Mouse (Mus musculus) forebrain, embryonic 11.5 days (tissue): ENCODE measurements at regions not wholly inside any gene's neighbourhood (a gene's known extent, or its start where the extent isn't known, plus 50 kb on each side); places are given as distances from the start of the nearest gene placed in this dataset.

Source experiments
- ATAC-seq: fragments of 200-750 bp; cut with Nextera tagmentation; replicated peaks from 2 replicates; pipeline ENCODE4 v1.8.0; 2017; ENCODE audit warnings: moderate TSS enrichment; ENCODE audit not compliant: low FRiP score
- DNase-seq: peaks from one replicate; pipeline ENCODE4 v3.0.0-alpha.2; 2017; ENCODE audit warnings: low spot score
- H3K27ac ChIP-seq: fragments of 300-500 bp; sonication (generic); 2 replicates; pipeline ENCODE4 v1.5.1; 2014; ENCODE audit warnings: low read depth, low read length
- H3K27me3 ChIP-seq: fragments of 300-500 bp; sonication (generic); 2 replicates; pipeline ENCODE4 v1.6.1; 2014; ENCODE audit warnings: mild to moderate bottlenecking, low read length, mixed read lengths; ENCODE audit not compliant: control insufficient read depth, insufficient read depth
- H3K36me3 ChIP-seq: fragments of 300-500 bp; sonication (generic); 2 replicates; pipeline ENCODE4 v1.6.1; 2014; ENCODE audit warnings: mild to moderate bottlenecking, low read length, moderate library complexity, mixed read lengths; ENCODE audit not compliant: control insufficient read depth, insufficient read depth
- H3K4me1 ChIP-seq: fragments of 300-500 bp; sonication (generic); replicated peaks from 2 replicates; pipeline ENCODE4 v1.6.1; 2014; ENCODE audit warnings: low read length, mixed read lengths; ENCODE audit not compliant: control insufficient read depth, insufficient read depth
- H3K4me2 ChIP-seq: fragments of 300-500 bp; sonication (generic); 2 replicates; pipeline ENCODE4 v1.6.1; 2014; ENCODE audit warnings: low read depth, mild to moderate bottlenecking, low read length, moderate library complexity, mixed read lengths; ENCODE audit not compliant: severe bottlenecking
- H3K4me3 ChIP-seq: fragments of 300-500 bp; sonication (generic); 2 replicates; pipeline ENCODE4 v1.5.1; 2014; ENCODE audit warnings: low read depth, low read length
- H3K9ac ChIP-seq: fragments of 300-500 bp; sonication (generic); 2 replicates; pipeline ENCODE4 v1.6.1; 2014; ENCODE audit warnings: low read length
- H3K9me3 ChIP-seq: fragments of 300-500 bp; sonication (generic); 2 replicates; pipeline ENCODE4 v1.6.1; 2016; ENCODE audit warnings: low read length, mixed read lengths; ENCODE audit not compliant: control insufficient read depth
- WGBS: fragments of 180-500 bp; shearing (Covaris S2); extraction: QIAGEN DNeasy Blood & Tissue Kit; methylation state at CpG from one replicate; pipeline ENCODE4 v1.1.7; 2014; 5-methylcytosine and 5-hydroxymethylcytosine counted together

DNA sequence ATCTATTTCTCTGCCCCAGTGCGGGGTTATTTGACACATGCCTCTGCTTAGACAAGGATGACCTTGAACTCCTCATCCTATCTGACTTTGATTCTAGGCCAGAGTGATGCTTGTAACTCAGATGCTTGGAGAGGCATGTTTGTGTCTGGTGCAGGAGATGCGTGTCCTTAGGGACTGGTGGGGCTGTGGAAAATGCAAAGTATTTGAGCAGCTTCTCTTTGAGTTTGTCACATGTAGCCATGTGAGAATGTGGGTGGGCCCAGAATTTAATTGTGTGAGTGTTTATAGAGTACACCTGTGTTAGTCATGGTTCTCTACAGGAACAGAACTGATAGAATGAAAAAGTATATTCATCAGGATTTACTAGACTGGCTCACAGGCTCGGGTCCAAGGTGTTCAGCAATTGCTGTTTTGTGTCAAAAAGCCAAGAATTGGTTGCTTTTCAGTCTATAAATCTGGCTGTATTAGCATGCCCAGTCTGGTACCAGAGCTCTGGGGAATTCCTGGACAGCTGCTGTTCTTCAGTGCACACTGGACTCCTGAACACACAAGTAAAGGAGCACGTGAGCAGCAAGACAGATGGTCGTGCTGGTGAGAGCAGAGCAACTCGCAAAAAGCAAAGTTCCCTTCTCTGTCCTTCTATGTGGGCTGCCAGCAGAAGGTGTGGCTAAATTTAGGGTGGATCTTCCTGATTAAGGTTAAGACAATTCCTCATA lies 54.5 kb upstream of the Ube2e1 start:
- Histone ChIP-seq H3K9ac (no peak overlapping the region), H3K27me3 (no peaks in the 10 kb centered on the region), H3K36me3 (no peaks in the 10 kb centered on the region), H3K4me2 (no peak overlapping the region), H3K27ac (no peak overlapping the region), H3K4me1 (no peaks in the 10 kb centered on the region), H3K4me3 (no peak overlapping the region), H3K9me3 (no peaks in the 10 kb centered on the region; the same call in 1 of the 2 replicates)
- no peak for ATAC-seq
- 85% methylated on average over 6 of the region's 6 CpGs for WGBS
- DNase-seq = no peak
